Mouse (Mus musculus) liver, postnatal 0 days (tissue): Measurements from ENCODE around the gene 1700025G04Rik.

Source experiments
- CTCF ChIP-seq: sonication (generic); IDR thresholded peaks from 2 replicates; pipeline ENCODE4 v1.5.1; 2016; ENCODE audit warnings: antibody characterized with exemption, low read depth
- EP300 ChIP-seq: IDR thresholded peaks from 2 replicates; pipeline ENCODE4 v1.6.1; 2016; ENCODE audit warnings: antibody characterized with exemption, low read depth, mild to moderate bottlenecking

DNA sequence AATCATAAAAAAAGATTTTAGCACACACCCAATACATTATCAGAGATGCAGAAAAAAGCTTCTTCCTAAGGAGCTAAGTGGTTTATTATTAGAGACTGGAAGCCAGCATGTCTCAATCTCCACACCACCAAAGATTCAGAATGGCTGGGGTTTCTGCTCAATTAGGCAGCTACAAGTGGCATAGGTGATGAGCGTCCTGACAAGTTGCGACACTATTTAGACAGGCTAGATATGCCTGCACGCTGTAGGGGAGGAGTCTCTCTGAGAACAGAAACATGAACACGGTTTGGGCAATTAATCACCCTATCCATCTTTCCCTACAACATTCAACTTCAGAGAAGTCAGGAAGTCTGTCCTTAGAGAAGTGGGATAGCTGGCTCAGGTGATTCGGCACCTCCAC lies 134.1 kb downstream of the 1700025G04Rik start:
- TF ChIP-seq CTCF (no peak), EP300 (no peak)
